Mouse (Mus musculus) testis, adult 2 months (tissue): Measurements from ENCODE around the gene Aldh1a3. TPM values are rescaled to one million over a fixed set of nuclear protein-coding genes. Genes with fewer than 3 reads are reported as not detected.

Source experiments
- H3K27ac ChIP-seq: fragments of 200-500 bp; 2 replicates; pipeline ENCODE4 v1.5.1; 2012; ENCODE audit warnings: low read depth, low read length; ENCODE audit not compliant: control insufficient read depth, insufficient read depth
- H3K27me3 ChIP-seq: fragments of 200-500 bp; 2 replicates; pipeline ENCODE4 v1.6.1; 2012; ENCODE audit warnings: mild to moderate bottlenecking, low read length, moderate library complexity; ENCODE audit not compliant: control insufficient read depth, insufficient read depth
- H3K36me3 ChIP-seq: fragments of 200-500 bp; 2 replicates; pipeline ENCODE4 v1.6.1; 2012; ENCODE audit warnings: mild to moderate bottlenecking, low read length; ENCODE audit not compliant: control insufficient read depth, insufficient read depth
- H3K4me1 ChIP-seq: fragments of 200-500 bp; 2 replicates; pipeline ENCODE4 v1.6.1; 2012; ENCODE audit warnings: low read length; ENCODE audit not compliant: control insufficient read depth, insufficient read depth
- H3K4me3 ChIP-seq: fragments of 200-500 bp; 2 replicates; pipeline ENCODE4 v1.5.1; 2012; ENCODE audit warnings: low read depth, mild to moderate bottlenecking, low read length, moderate library complexity, mixed read lengths; ENCODE audit not compliant: control insufficient read depth
- CTCF ChIP-seq: fragments of 200-500 bp; IDR thresholded peaks from 2 replicates; pipeline ENCODE4 v1.5.1; 2012; ENCODE audit warnings: low read depth, mild to moderate bottlenecking, inconsistent platforms, low read length, moderate library complexity; ENCODE audit not compliant: control insufficient read depth, insufficient read depth, insufficient replicate concordance
- POLR2A ChIP-seq: fragments of 200-500 bp; IDR thresholded peaks from 2 replicates; pipeline ENCODE4 v1.6.1; 2012; ENCODE audit warnings: low read depth, mild to moderate bottlenecking, inconsistent platforms, low read length, moderate library complexity; ENCODE audit not compliant: control insufficient read depth
- polyA plus RNA-seq: library from polyadenylated mRNA; depleted of rRNA; stranded (reverse); fragments of >200 nt; gene quantifications from 2 replicates; pipeline ENCODE4 v1.2.3, GENCODE M21; 2012

Gene Aldh1a3
- polyA plus RNA-seq, 1 experiment: 1.6 TPM

- Histone ChIP-seq H3K4me1 (peaks cover 12% of the 10 kb centered on the region), H3K36me3 (no peaks in the 10 kb centered on the region), H3K27me3 (no peaks in the 10 kb centered on the region), H3K27ac (no peak overlapping the region), H3K4me3 (peak overlapping the region; percentile 3; the same call in 1 of the 2 replicates)
- TF ChIP-seq CTCF (no peak), POLR2A (no peak)
Observed at GRCm38 (mm10) chr7:66449971-66450752, 22.8 kb upstream of the Aldh1a3 start.

GRCm38 (mm10) chr7:66448786-66449540, 21.6 kb upstream of the Aldh1a3 start:
- no peak overlapping the region for H3K4me3 ChIP-seq
- H3K27ac ChIP-seq: no peak overlapping the region
- H3K4me1 ChIP-seq: peaks cover 12% of the 10 kb centered on the region
- no peaks in the 10 kb centered on the region for H3K36me3 ChIP-seq
- TF ChIP-seq POLR2A (no peak), CTCF (no peak)
- no peaks in the 10 kb centered on the region for H3K27me3 ChIP-seq

- Histone ChIP-seq H3K4me3 (no peak overlapping the region), H3K36me3 (no peaks in the 10 kb centered on the region), H3K27ac (no peak overlapping the region), H3K27me3 (no peaks in the 10 kb centered on the region), H3K4me1 (peaks cover 12% of the 10 kb centered on the region)
- TF ChIP-seq CTCF (no peak), POLR2A (no peak)
Observed at GRCm38 (mm10) chr7:66448304-66448703, 21.0 kb upstream of the Aldh1a3 start.

- no peak overlapping the region for H3K4me3 ChIP-seq
- H3K27ac ChIP-seq: no peak overlapping the region
- no peak for TF ChIP-seq CTCF
- no peak for TF ChIP-seq POLR2A
- H3K36me3 ChIP-seq: no peaks in the 10 kb centered on the region
- peaks cover 12% of the 10 kb centered on the region for H3K4me1 ChIP-seq
- H3K27me3 ChIP-seq: no peaks in the 10 kb centered on the region
Observed at GRCm38 (mm10) chr7:66446860-66447259, 19.5 kb upstream of the Aldh1a3 start.

DNA sequence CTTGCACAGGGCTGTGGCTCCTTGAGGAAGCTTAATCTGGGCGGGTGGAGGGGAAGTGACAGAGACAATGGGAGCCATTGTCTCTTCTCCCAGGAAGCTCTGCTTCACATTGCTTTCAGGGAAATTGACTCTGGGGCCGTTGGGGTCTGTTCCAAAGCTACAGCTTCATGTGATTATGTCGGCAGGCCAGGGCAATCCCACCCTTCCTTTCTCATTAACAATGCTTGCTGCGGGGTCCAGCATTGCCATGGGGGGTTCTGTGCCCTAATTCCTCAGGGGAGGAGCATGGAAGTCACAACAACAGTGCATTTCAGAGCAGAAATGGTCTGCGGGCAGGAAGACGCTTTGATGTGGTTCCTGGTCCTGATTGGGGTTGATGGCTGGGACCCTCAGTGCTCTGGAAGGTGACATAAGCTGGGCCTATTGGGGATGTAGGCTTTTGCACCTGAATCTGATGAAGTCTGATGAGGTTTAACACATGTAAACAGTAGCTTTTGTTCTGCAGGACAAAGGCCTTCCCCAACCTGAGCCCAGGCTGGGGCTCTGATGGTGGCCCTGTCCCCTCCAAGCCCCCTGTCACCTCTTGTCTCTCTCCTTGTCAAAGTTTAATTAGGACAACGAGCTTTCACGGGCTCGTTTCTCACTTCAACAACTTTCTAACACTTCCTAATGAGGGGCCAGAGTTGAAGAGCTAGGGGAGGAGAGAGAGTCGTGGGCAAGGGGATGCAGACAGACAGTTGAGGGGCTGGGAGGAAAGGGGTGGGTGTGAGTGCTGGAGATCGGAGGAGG, 18.0 kb upstream of the Aldh1a3 start:
- Histone ChIP-seq H3K4me3 (no peak overlapping the region), H3K4me1 (peaks cover 8% of the 10 kb centered on the region), H3K27me3 (no peaks in the 10 kb centered on the region), H3K27ac (no peak overlapping the region), H3K36me3 (no peaks in the 10 kb centered on the region)
- TF ChIP-seq POLR2A (no peak), CTCF (no peak)

GRCm38 (mm10) chr7:66444706-66445105, 17.4 kb upstream of the Aldh1a3 start:
- no peaks in the 10 kb centered on the region for H3K36me3 ChIP-seq
- no peak overlapping the region for H3K27ac ChIP-seq
- no peak overlapping the region for H3K4me3 ChIP-seq
- H3K27me3 ChIP-seq: no peaks in the 10 kb centered on the region
- TF ChIP-seq POLR2A (no peak), CTCF (no peak)
- peaks cover 6% of the 10 kb centered on the region for H3K4me1 ChIP-seq
